Mouse (Mus musculus) layer of hippocampus, postnatal 36 days (tissue): ENCODE measurements around the gene Glipr1l1. TPM values are rescaled to one million over a fixed set of nuclear protein-coding genes. Genes with fewer than 3 reads are reported as not detected.
"Not testable (repeated sequence)": the region's sequence is repeated elsewhere in the genome, so short reads cannot be mapped to it uniquely, and the experiment has no call there.

Source experiments
- DNase-seq, 2 experiments: peaks; one replicate each; pipeline ENCODE4 v3.0.0; 2022
- total RNA-seq, 2 experiments: library from RNA; stranded (reverse); gene quantifications; 2 replicates each; pipeline ENCODE4 v1.2.3; 2021

Gene Glipr1l1
- total RNA-seq = not detected

- DNase-seq = peak; percentile 79 to 81
Observed at GRCm38 (mm10) chr10:112059702-112060582, at the start of gene Glipr1l1. Glipr1l1 (plus strand) TSS chr10:112060189.

DNA sequence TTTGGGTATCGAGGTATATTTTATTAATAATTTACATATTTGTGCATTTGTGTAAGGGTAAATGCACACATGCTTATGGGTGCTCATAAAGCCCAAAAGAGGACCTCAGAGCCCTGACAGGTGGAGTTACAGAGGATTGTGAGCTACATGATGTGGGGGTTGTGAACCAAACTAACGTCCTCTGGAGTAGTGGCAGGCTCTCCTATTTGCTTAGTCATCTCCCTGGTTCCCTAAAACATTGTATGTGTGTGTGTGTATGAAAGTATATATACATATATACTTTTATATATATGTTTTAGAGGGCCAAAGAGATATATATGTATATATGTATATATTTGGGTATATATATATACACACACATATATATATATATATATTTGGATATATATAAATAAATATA lies 36.4 kb upstream of the Glipr1l1 start:
- DNase-seq = no peak

DNA sequence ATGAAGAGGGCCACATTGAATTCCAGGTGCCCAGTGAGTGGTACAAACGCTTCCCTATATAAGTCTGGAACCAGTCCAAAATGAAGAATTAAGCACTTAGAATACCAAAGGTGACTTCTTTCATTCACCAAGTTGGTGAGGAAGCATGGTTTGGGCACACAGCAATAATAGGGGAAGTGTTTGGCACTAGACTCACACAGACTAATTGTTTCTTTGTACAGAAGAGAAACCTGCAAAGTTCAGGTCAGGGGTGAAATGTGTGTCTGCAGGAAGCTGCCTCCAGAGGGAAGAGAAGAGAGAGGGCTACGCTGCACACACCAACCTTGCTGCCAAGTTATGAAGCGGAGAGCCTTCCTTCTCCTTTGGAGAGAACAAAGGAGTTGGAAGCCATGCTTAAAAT lies 31.3 kb upstream of the Glipr1l1 start:
- not testable (repeated sequence) for DNase-seq

- DNase-seq = not testable (repeated sequence)
Observed at GRCm38 (mm10) chr10:112043523-112043922, 16.5 kb upstream of the Glipr1l1 start.

GRCm38 (mm10) chr10:112044283-112044682 lies 15.7 kb upstream of the Glipr1l1 start:
- not testable (repeated sequence) for DNase-seq

DNA sequence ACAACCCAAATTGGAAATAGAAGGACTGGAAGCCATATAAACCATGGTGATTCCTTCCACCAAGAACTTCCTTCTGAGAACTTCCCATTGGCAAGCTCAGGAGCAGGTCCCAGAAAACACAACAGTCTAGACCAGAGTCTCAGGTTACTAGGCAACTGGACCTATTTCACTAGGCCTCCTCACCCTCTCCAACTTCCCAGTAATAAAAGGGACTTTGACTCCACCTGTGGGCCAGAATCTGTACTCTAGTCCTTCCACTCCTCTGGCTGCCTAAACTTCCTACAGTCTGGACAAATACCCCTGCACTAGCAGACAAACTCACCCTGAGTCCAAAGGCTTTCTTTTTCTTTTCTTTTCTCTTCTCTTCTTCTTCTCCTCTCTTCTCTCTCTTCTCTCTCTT lies 8.8 kb upstream of the Glipr1l1 start:
- no peak for DNase-seq

GRCm38 (mm10) chr10:112051956-112052355 lies 8.0 kb upstream of the Glipr1l1 start:
- DNase-seq = not testable (repeated sequence)

- not testable (repeated sequence) for DNase-seq
Observed at GRCm38 (mm10) chr10:112060583-112060934, 570 bp downstream of the Glipr1l1 start.

GRCm38 (mm10) chr10:112080044-112080443 lies 20.1 kb downstream of the Glipr1l1 start:
- no peak for DNase-seq

DNA sequence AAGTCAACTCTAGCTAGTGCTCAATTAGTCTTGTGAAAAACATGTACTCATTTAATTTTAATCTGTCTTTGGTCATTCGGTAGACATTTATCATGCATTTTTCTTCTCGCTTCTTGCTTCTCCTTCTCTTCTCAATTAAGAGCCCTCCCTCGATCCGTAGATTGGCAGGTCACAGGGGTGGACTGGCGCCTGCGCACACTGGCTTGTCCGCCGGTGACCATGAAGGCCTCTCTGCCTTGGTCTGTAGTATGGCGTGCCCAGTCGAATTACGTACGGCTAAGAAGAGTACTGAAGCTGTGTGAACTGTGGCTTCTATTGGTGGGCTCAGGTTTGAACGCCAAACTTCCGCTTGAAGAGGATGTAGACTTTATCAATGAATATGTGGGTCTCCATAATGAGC lies 23.2 kb downstream of the Glipr1l1 start, which contains the start of gene Glipr1l2:
TSS of gene Glipr1l2 (plus strand) at position 198 of the 400 bp plus-strand sequence.
- DNase-seq = no peak

- DNase-seq = peak; percentile 45 to 48
Observed at GRCm38 (mm10) chr10:112105785-112106184, 45.8 kb downstream of the Glipr1l1 start.

GRCm38 (mm10) chr10:112110401-112110800 lies 50.4 kb downstream of the Glipr1l1 start:
- no peak for DNase-seq

GRCm38 (mm10) chr10:112125090-112125489 lies 65.1 kb downstream of the Glipr1l1 start:
- not testable (repeated sequence) for DNase-seq

GRCm38 (mm10) chr10:112127682-112128230 lies 67.8 kb downstream of the Glipr1l1 start:
- not testable (repeated sequence) for DNase-seq

Other genes with a start within 250 kb of the Glipr1l1 start
- 10 to 100 TPM; 40.2 to 40.6 TPM for gene Krr1, start 87.5 kb upstream of the Glipr1l1 start, total RNA-seq
- gene Glipr1, start 57.6 kb upstream of the Glipr1l1 start, total RNA-seq = 1 to 10 TPM; 1.4 to 1.9 TPM
- not detected for gene Glipr1l2, start 23.2 kb downstream of the Glipr1l1 start, total RNA-seq
- not detected for gene Glipr1l3, start 100.1 kb downstream of the Glipr1l1 start, total RNA-seq
- under 1 TPM in 1 of 2 experiments, not detected in 1; 0.43 TPM for gene Caps2, start 103.4 kb downstream of the Glipr1l1 start, total RNA-seq
- gene Kcnc2, start 210.9 kb downstream of the Glipr1l1 start, total RNA-seq = 10 to 100 TPM; 77.0 to 89.5 TPM